Mouse (Mus musculus) heart, postnatal 0 days (tissue): Measurements from ENCODE around the gene Srpk2.

Experiments
- CTCF ChIP-seq: IDR thresholded peaks from 2 replicates; pipeline ENCODE4 v1.5.1; 2016; ENCODE audit warnings: antibody characterized with exemption, control low read depth, low read depth
- EP300 ChIP-seq: IDR thresholded peaks from 2 replicates; pipeline ENCODE4 v1.6.1; 2016; ENCODE audit warnings: antibody characterized with exemption, low read depth

DNA sequence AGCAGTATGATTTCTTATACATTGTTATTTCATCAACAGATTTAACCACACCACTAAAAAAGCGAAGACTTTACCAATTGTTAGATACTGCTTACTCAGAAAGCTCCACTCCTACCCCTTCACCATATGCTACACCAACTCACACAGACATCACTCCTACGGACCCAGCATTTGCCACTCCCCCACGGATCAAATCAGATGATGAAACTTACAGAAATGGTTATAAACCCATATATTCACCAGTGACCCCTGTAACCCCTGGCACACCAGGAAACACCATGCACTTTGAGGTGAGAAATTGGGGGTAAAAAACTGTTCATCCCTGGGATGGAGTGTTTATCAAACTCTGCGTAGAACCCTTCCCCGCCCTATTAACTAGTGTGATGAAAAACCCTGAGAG, 187.5 kb downstream of the Srpk2 start:
- no peak for TF ChIP-seq CTCF
- TF ChIP-seq EP300: no peak
